Mouse (Mus musculus) heart, embryonic 12.5 days (tissue): ENCODE measurements around the gene Rrp7a. TPM values are rescaled to one million over a fixed set of nuclear protein-coding genes. Genes with fewer than 3 reads are reported as not detected.
A peak's percentile ranks its signal among the peaks of the same experiment; 100 is the strongest.

Source experiments
- ATAC-seq: fragments of 200-750 bp; cut with Nextera tagmentation; 2 replicates; pipeline ENCODE4 v1.8.0; 2017; ENCODE audit warnings: moderate TSS enrichment, moderate library complexity; ENCODE audit not compliant: insufficient number of reproducible peaks, low FRiP score
- H3K27ac ChIP-seq: fragments of 300-500 bp; sonication (generic); 2 replicates; pipeline ENCODE4 v1.5.1; 2016; ENCODE audit warnings: mild to moderate bottlenecking, moderate library complexity; ENCODE audit not compliant: poor library complexity, severe bottlenecking
- H3K27me3 ChIP-seq: fragments of 300-500 bp; sonication (generic); replicated peaks from 2 replicates; pipeline ENCODE4 v1.6.1; 2016; ENCODE audit warnings: mild to moderate bottlenecking, moderate library complexity
- H3K36me3 ChIP-seq: fragments of 300-500 bp; sonication (generic); 2 replicates; pipeline ENCODE4 v1.6.1; 2016; ENCODE audit warnings: mild to moderate bottlenecking, moderate library complexity
- H3K4me1 ChIP-seq: fragments of 300-500 bp; sonication (generic); replicated peaks from 2 replicates; pipeline ENCODE4 v1.6.1; 2016; ENCODE audit warnings: mild to moderate bottlenecking
- H3K4me2 ChIP-seq: fragments of 300-500 bp; sonication (generic); 2 replicates; pipeline ENCODE4 v1.6.1; 2016; ENCODE audit warnings: mild to moderate bottlenecking, moderate library complexity
- H3K4me3 ChIP-seq: fragments of 300-500 bp; sonication (generic); 2 replicates; pipeline ENCODE4 v1.5.1; 2016; ENCODE audit warnings: mild to moderate bottlenecking
- H3K9ac ChIP-seq: fragments of 300-500 bp; sonication (generic); 2 replicates; pipeline ENCODE4 v1.6.1; 2016; ENCODE audit warnings: mild to moderate bottlenecking, moderate library complexity
- H3K9me3 ChIP-seq: fragments of 300-500 bp; sonication (generic); replicated peaks from 2 replicates; pipeline ENCODE4 v1.6.1; 2016; ENCODE audit warnings: mild to moderate bottlenecking, moderate library complexity
- WGBS: fragments of 180-500 bp; shearing (Covaris S2); methylation state at CpG from one replicate; pipeline ENCODE4 v1.1.7; 2016; 5-methylcytosine and 5-hydroxymethylcytosine counted together
- polyA plus RNA-seq: library from polyadenylated mRNA; unstranded; fragments of >200 nt; fragmentation: Nextera tagmentation; extraction: Ambion mirVana; gene quantifications from 2 replicates; pipeline ENCODE4 v1.2.1, GENCODE M21; 2016

The Rrp7a gene
- polyA plus RNA-seq, 1 experiment from 2014 or later, result 44.8 TPM

GRCm38 (mm10) chr15:83107814-83108213 lies 14.8 kb downstream of the Rrp7a start:
- H3K9me3 ChIP-seq, result no peaks in the 10 kb centered on the region
- no peak for ATAC-seq

GRCm38 (mm10) chr15:83106426-83106825 lies 16.2 kb downstream of the Rrp7a start:
- ATAC-seq, result no peak
- WGBS, result 79% methylated on average over 6 of the region's 6 CpGs

More at GRCm38 (mm10) chr15:83107814-83108213, 14.8 kb downstream of the Rrp7a start:
- H3K4me2 ChIP-seq, result no peak overlapping the region
- peaks cover 3% of the 10 kb centered on the region for H3K4me1 ChIP-seq
- H3K27me3 ChIP-seq, result no peaks in the 10 kb centered on the region
- H3K36me3 ChIP-seq, result peaks cover 30% of the 10 kb centered on the region
- H3K9ac ChIP-seq, result no peak overlapping the region
- no peak overlapping the region for H3K27ac ChIP-seq
- no peak overlapping the region for H3K4me3 ChIP-seq
- WGBS, result 72% methylated on average over 6 of the region's 6 CpGs

GRCm38 (mm10) chr15:83103111-83103510 lies 19.5 kb downstream of the Rrp7a start:
- Histone ChIP-seq H3K9me3 (no peaks in the 10 kb centered on the region), H3K4me3 (no peak overlapping the region), H3K4me1 (peaks cover 21% of the 10 kb centered on the region), H3K36me3 (peaks cover 24% of the 10 kb centered on the region), H3K27me3 (no peaks in the 10 kb centered on the region; the same call in 1 of the 2 replicates), H3K9ac (no peak overlapping the region), H3K27ac (no peak overlapping the region), H3K4me2 (no peak overlapping the region)
- ATAC-seq, result no peak
- 71% methylated on average over 1 of the region's 1 CpGs for WGBS

More at GRCm38 (mm10) chr15:83106426-83106825, 16.2 kb downstream of the Rrp7a start:
- Histone ChIP-seq H3K4me2 (no peak overlapping the region), H3K4me3 (no peak overlapping the region), H3K9me3 (no peaks in the 10 kb centered on the region), H3K9ac (no peak overlapping the region), H3K27me3 (no peaks in the 10 kb centered on the region), H3K4me1 (peaks cover 3% of the 10 kb centered on the region), H3K27ac (no peak overlapping the region), H3K36me3 (peaks cover 30% of the 10 kb centered on the region)

- Histone ChIP-seq H3K9ac (peak overlapping the region; percentile 83), H3K36me3 (peaks cover 8% of the 10 kb centered on the region), H3K4me3 (peak overlapping the region; percentile 66), H3K4me2 (peak overlapping the region; percentile 89), H3K9me3 (no peaks in the 10 kb centered on the region), H3K27me3 (no peaks in the 10 kb centered on the region; the same call in 1 of the 2 replicates), H3K4me1 (peaks cover 28% of the 10 kb centered on the region), H3K27ac (peak overlapping the region; percentile 73)
- ATAC-seq, result no peak; the same call in 1 of the 2 replicates
- WGBS, result 1% methylated on average over 8 of the region's 8 CpGs
Observed at GRCm38 (mm10) chr15:83100332-83100662, 22.3 kb downstream of the Rrp7a start.

DNA sequence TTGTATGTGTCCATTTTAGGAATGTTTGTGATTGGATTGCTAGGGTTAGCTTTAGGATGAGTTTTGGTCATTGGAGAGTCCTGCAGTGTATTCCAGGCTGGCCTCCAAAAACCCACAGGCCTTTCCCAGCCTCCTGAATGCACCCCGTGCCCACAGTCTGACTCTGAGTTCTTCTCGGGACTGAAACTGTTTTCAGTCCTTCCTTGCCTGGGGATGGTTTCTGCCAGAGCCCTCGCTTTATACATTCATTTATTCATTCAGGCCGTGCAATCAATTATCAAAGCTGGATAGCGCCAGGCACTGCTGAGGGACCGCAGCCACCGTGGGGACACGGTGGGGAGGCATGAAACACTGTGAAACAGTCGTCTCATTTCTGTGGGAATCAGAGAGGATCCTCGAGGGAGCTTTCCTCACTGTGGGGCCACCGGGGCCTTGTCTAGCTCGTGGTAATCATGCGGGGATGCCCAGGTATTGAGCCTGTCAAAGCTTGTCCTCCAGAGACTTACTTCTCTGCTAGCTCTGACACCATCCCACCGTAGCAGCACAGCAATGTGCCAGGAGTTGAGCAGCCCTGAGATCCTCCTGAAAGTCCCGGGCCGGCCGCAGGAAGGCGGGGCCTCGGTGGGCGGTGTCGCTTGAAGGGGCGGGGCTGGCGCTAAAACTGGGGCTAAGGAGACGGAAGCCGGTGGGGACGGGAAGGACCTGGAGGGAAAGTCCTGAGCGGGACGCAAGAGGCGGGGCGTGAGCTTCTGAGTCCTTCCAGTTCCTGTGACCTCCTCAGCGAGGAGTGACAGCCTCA lies 22.9 kb downstream of the Rrp7a start:
- Histone ChIP-seq H3K9ac (peak overlapping the region; percentile 83), H3K4me3 (peak overlapping the region; percentile 66), H3K27me3 (no peaks in the 10 kb centered on the region; the same call in 1 of the 2 replicates), H3K4me2 (peak overlapping the region; percentile 89), H3K36me3 (0 out of 2 replicates have a peak, but pooled peaks cover 7% of the 10 kb centered on the region), H3K9me3 (no peaks in the 10 kb centered on the region), H3K4me1 (peaks cover 28% of the 10 kb centered on the region), H3K27ac (peak overlapping the region; percentile 73)
- 5% methylated on average over 31 of the region's 31 CpGs for WGBS
- peak; percentile 90 for ATAC-seq

DNA sequence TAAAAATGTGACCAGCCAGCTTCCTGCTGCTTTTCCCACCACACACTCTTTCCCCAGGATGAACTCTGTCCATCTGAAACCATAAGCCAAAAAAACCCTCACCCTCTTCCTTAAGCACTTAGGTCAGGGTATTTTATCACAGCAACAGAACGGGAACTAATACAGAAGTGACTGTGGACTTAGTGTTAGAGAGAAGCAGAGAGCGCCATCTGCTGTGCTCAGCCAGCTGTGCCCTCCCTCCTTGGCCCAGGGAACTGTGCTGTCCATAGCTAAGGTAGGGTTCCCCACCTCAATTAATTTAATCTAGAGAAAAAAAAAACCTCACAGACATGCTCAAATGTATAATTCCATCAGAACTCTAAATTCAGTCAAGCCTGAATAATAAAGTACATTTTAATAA lies 26.7 kb downstream of the Rrp7a start:
- no peak for ATAC-seq
- Histone ChIP-seq H3K4me2 (no peak overlapping the region), H3K9me3 (no peaks in the 10 kb centered on the region), H3K4me3 (no peak overlapping the region), H3K36me3 (no peaks in the 10 kb centered on the region), H3K9ac (no peak overlapping the region), H3K4me1 (peaks cover 21% of the 10 kb centered on the region), H3K27me3 (no peaks in the 10 kb centered on the region; the same call in 1 of the 2 replicates), H3K27ac (no peak overlapping the region)
- WGBS, result 34% methylated on average over 2 of the region's 2 CpGs

DNA sequence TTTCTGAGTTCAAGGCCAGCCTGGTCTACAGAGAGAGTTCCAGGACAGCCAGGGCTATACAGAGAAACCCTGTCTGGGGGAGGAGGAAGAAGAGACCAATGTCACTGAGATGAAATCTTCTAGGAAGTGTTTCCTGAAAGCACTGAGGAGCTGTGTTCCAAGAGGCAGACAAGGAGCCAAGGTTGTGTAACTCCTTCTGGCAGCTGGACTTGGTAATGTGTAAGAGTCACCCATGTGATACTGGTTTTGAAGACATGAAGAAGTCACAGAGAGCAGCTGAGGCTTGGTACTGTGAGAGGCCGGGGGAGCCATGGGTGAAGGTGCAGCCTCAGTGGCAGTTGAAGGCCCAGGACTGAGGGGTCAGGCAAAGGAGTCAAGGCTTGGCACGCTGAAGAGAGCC lies 28.9 kb downstream of the Rrp7a start:
- peaks cover 13% of the 10 kb centered on the region for H3K4me1 ChIP-seq
- no peak overlapping the region for H3K27ac ChIP-seq
- 77% methylated on average over 2 of the region's 2 CpGs for WGBS
- no peak overlapping the region for H3K4me2 ChIP-seq
- no peak overlapping the region for H3K4me3 ChIP-seq
- no peak overlapping the region for H3K9ac ChIP-seq
- H3K36me3 ChIP-seq, result no peaks in the 10 kb centered on the region
- no peak for ATAC-seq
- no peaks in the 10 kb centered on the region for H3K9me3 ChIP-seq
- peaks cover 17% of the 10 kb centered on the region for H3K27me3 ChIP-seq

DNA sequence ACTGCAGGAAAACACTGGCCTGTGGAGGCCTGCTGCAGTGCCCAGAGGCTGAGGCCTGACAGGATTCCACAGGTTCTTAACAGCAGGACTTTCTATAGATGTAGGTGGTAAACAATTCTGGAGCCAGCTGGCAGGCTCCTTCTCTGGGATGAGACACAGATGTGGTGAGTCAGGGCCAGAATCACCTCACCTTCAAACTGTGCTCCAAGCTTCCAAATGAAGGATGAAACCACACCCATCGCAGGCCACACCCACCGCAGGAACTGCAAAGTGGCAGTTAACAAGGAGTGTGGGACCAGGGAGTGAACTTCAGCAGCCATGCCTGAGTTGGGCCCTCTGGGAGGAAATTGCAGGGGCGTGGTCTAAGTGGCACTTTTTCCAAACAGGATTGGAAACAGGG lies 31.7 kb downstream of the Rrp7a start:
- ATAC-seq, result no peak
- Histone ChIP-seq H3K9me3 (no peaks in the 10 kb centered on the region), H3K4me2 (no peak overlapping the region), H3K27me3 (peaks cover 19% of the 10 kb centered on the region), H3K27ac (no peak overlapping the region), H3K4me3 (no peak overlapping the region), H3K9ac (no peak overlapping the region), H3K4me1 (peaks cover 18% of the 10 kb centered on the region), H3K36me3 (no peaks in the 10 kb centered on the region)
- WGBS, result 31% methylated on average over 3 of the region's 3 CpGs

- WGBS, result 24% methylated on average over 7 of the region's 7 CpGs
- no peak for ATAC-seq
- Histone ChIP-seq H3K4me3 (peak within 1 kb of the TSS; percentile 2; the same call in 1 of the 2 replicates), H3K9ac (no peak within 1 kb of the TSS), H3K4me1 (peaks cover 21% of the 10 kb centered on the region), H3K36me3 (no peaks in the 10 kb centered on the region), H3K27me3 (peaks cover 19% of the 10 kb centered on the region), H3K27ac (no peak within 1 kb of the TSS), H3K4me2 (peak within 1 kb of the TSS; percentile 36), H3K9me3 (no peaks in the 10 kb centered on the region)
Observed at GRCm38 (mm10) chr15:83089429-83089605, 33.3 kb downstream of the Rrp7a start, which contains the start of gene Serhl. Gene Serhl, plus strand, starts transcription at chr15:83089506.

DNA sequence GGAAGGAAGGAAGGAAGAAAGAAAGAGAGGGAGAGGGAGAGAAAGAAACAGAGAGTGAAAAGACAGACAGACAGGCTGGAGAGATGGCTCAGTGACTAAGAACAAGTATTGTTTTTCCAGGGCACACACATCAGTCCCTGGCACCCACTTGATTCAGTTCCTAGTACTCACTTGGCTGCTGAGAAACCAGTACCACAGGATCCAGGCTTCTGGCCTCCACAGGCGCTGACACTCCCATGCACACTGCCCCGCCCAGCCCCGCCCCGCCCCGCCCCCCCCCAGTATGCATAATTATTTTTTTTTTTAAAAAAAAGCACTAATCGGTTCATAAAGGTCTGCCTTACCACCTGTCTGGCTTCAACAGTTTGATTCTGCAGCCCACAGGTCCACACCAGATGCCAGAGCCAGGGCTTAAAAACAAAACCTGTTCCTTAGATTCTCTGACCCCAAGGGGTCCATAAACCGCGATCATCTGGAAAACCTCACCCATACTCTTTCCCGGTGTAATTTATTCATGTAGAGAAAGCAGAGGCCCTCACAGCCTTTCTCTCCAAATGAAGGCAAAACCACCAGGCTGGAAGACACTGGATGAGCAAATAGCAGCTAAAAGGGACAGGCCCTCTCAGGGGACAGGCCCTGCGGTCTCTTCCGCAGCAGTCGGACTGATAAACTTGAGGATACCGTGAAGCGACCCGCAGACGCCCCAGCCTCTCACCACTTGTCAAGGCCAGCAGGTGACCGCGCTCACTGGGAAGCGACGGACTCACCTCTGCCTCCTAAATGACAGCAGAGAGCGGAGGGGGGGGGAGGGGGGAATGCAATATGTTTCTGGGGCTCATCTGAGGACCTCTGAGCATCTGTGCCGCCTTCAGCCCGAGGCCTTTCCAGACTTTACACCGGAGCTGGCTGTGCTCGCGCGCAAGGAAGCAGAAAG lies 33.8 kb downstream of the Rrp7a start:
- no peak overlapping the region for H3K9ac ChIP-seq
- H3K36me3 ChIP-seq, result no peaks in the 10 kb centered on the region
- no peak for ATAC-seq
- H3K4me1 ChIP-seq, result peaks cover 24% of the 10 kb centered on the region
- peaks cover 19% of the 10 kb centered on the region for H3K27me3 ChIP-seq
- WGBS, result 6% methylated on average over 27 of the region's 27 CpGs
- peak overlapping the region; percentile 36 for H3K4me2 ChIP-seq
- H3K9me3 ChIP-seq, result no peaks in the 10 kb centered on the region
- H3K27ac ChIP-seq, result no peak overlapping the region
- peak overlapping the region; percentile 2; the same call in 1 of the 2 replicates for H3K4me3 ChIP-seq

- peaks cover 24% of the 10 kb centered on the region for H3K27me3 ChIP-seq
- 51% methylated on average over 13 of the region's 13 CpGs for WGBS
- no peaks in the 10 kb centered on the region for H3K9me3 ChIP-seq
- no peak overlapping the region for H3K9ac ChIP-seq
- H3K27ac ChIP-seq, result no peak overlapping the region
- no peak overlapping the region for H3K4me3 ChIP-seq
- H3K36me3 ChIP-seq, result no peaks in the 10 kb centered on the region
- ATAC-seq, result no peak
- H3K4me2 ChIP-seq, result no peak overlapping the region
- H3K4me1 ChIP-seq, result peaks cover 25% of the 10 kb centered on the region
Observed at GRCm38 (mm10) chr15:83086636-83087328, 35.8 kb downstream of the Rrp7a start.
